Mouse (Mus musculus) neural tube, embryonic 15.5 days (tissue): ENCODE measurements around the gene Ccdc102a. TPM values are rescaled to one million over a fixed set of nuclear protein-coding genes. Genes with fewer than 3 reads are reported as not detected.
"Not testable (repeated sequence)": the region's sequence is repeated elsewhere in the genome, so short reads cannot be mapped to it uniquely, and the experiment has no call there.

Experiments
- ATAC-seq: fragments of 200-750 bp; cut with Nextera tagmentation; 2 replicates; pipeline ENCODE4 v1.8.0; 2017; ENCODE audit warnings: mild to moderate bottlenecking, moderate TSS enrichment, moderate library complexity; ENCODE audit not compliant: low FRiP score
- H3K27ac ChIP-seq: fragments of 300-500 bp; sonication (generic); replicated peaks from 2 replicates; pipeline ENCODE4 v1.5.1; 2015; ENCODE audit warnings: mild to moderate bottlenecking, inconsistent platforms
- H3K27me3 ChIP-seq: fragments of 300-500 bp; sonication (generic); replicated peaks from 2 replicates; pipeline ENCODE4 v1.6.1; 2015; ENCODE audit warnings: inconsistent platforms
- H3K36me3 ChIP-seq: fragments of 300-500 bp; sonication (generic); 2 replicates; pipeline ENCODE4 v1.6.1; 2015; ENCODE audit warnings: inconsistent platforms
- H3K4me1 ChIP-seq: fragments of 300-500 bp; sonication (generic); 2 replicates; pipeline ENCODE4 v1.6.1; 2015; ENCODE audit warnings: inconsistent platforms
- H3K4me2 ChIP-seq: fragments of 300-500 bp; sonication (generic); 2 replicates; pipeline ENCODE4 v1.6.1; 2015; ENCODE audit warnings: inconsistent platforms, mild to moderate bottlenecking, moderate library complexity
- H3K4me3 ChIP-seq: fragments of 300-500 bp; sonication (generic); replicated peaks from 2 replicates; pipeline ENCODE4 v1.5.1; 2015; ENCODE audit warnings: mild to moderate bottlenecking, inconsistent platforms
- H3K9ac ChIP-seq: fragments of 300-500 bp; sonication (generic); replicated peaks from 2 replicates; pipeline ENCODE4 v1.6.1; 2015; ENCODE audit warnings: mild to moderate bottlenecking, inconsistent platforms
- H3K9me3 ChIP-seq: fragments of 300-500 bp; sonication (generic); replicated peaks from 2 replicates; pipeline ENCODE4 v1.6.1; 2016; ENCODE audit warnings: inconsistent platforms
- WGBS: fragments of 180-500 bp; shearing (Covaris S2); methylation state at CpG from one replicate; pipeline ENCODE4 v1.1.7; 2015; ENCODE audit warnings: mixed read lengths; 5-methylcytosine and 5-hydroxymethylcytosine counted together
- polyA plus RNA-seq: library from polyadenylated mRNA; unstranded; fragments of >200 nt; fragmentation: Nextera tagmentation; extraction: Ambion mirVana; gene quantifications from 2 replicates; pipeline ENCODE4 v1.2.1, GENCODE M21; 2015

Ccdc102a gene
- polyA plus RNA-seq, 1 experiment from 2014 or later: 6.2 TPM

GRCm38 (mm10) chr8:94861352-94861910 is 56.5 kb downstream of the Ccdc102a start:
- Histone ChIP-seq H3K4me3 (no peak overlapping the region), H3K9me3 (no peaks in the 10 kb centered on the region), H3K9ac (no peak overlapping the region), H3K4me1 (peaks cover 18% of the 10 kb centered on the region), H3K27ac (no peak overlapping the region), H3K4me2 (no peak overlapping the region), H3K36me3 (peaks cover 57% of the 10 kb centered on the region), H3K27me3 (no peaks in the 10 kb centered on the region)
- 79% methylated on average over 8 of the region's 8 CpGs for WGBS
- no peak for ATAC-seq

- under 1% methylated on average over 68 of the region's 68 CpGs for WGBS
These were observed 60.3 kb downstream of the Ccdc102a start, which contains the start of gene Polr2c for GRCm38 (mm10) chr8:94857346-94858173. Polr2c (plus strand) TSS chr8:94857450.

GRCm38 (mm10) chr8:94857011-94857345 is 60.9 kb downstream of the Ccdc102a start:
- 33% methylated on average over 5 of the region's 5 CpGs for WGBS
- Histone ChIP-seq H3K36me3 (peaks cover 41% of the 10 kb centered on the region), H3K27me3 (no peaks in the 10 kb centered on the region), H3K27ac (no peak overlapping the region; the same call in 1 of the 2 replicates), H3K4me2 (peak overlapping the region; percentile 31; the same call in 1 of the 2 replicates), H3K9me3 (no peaks in the 10 kb centered on the region), H3K4me3 (peak overlapping the region; percentile 92), H3K4me1 (peaks cover 18% of the 10 kb centered on the region), H3K9ac (no peak overlapping the region)
- ATAC-seq: peak; percentile 18; the same call in 1 of the 2 replicates

More at GRCm38 (mm10) chr8:94857346-94858173, 60.3 kb downstream of the Ccdc102a start, which contains the start of gene Polr2c:
- ATAC-seq: peak; percentile 80
- Histone ChIP-seq H3K4me2 (peak within 1 kb of the TSS; percentile 71), H3K4me3 (peak within 1 kb of the TSS; percentile 92), H3K27ac (peak within 1 kb of the TSS; percentile 84), H3K36me3 (peaks cover 40% of the 10 kb centered on the region), H3K4me1 (peaks cover 18% of the 10 kb centered on the region), H3K9ac (peak within 1 kb of the TSS; percentile 98), H3K27me3 (no peaks in the 10 kb centered on the region), H3K9me3 (no peaks in the 10 kb centered on the region)

- H3K4me3 ChIP-seq, H3K9ac ChIP-seq, ATAC-seq, H3K27me3 ChIP-seq, H3K9me3 ChIP-seq, H3K27ac ChIP-seq, H3K4me2 ChIP-seq: not testable (repeated sequence)
- Histone ChIP-seq H3K4me1 (peaks cover 18% of the 10 kb centered on the region), H3K36me3 (peaks cover 46% of the 10 kb centered on the region)
- 90% methylated on average over 11 of the region's 11 CpGs for WGBS
These were observed 63.1 kb downstream of the Ccdc102a start for GRCm38 (mm10) chr8:94854761-94855160.

Other genes with a start within 250 kb of the Ccdc102a start
- gene Pllp, start 221.8 kb downstream of the Ccdc102a start, polyA plus RNA-seq: 3.9 and 8.6 TPM in 2 replicates
- gene Ccl22, start 172.5 kb downstream of the Ccdc102a start, polyA plus RNA-seq: 0.10 TPM in 1 of 2 replicates, not detected in the other
- 56.7 and 57.0 TPM in 2 replicates for gene Cx3cl1, start 146.1 kb downstream of the Ccdc102a start, polyA plus RNA-seq
- 0.92 and 1.1 TPM in 2 replicates for gene Ccl17, start 107.6 kb downstream of the Ccdc102a start, polyA plus RNA-seq
- 61.4 and 66.6 TPM in 2 replicates for gene Coq9, start 79.8 kb downstream of the Ccdc102a start, polyA plus RNA-seq
- 177 and 195 TPM in 2 replicates for gene Ciapin1, start 79.7 kb downstream of the Ccdc102a start, polyA plus RNA-seq
- 117 and 122 TPM in 2 replicates for gene Polr2c, start 60.6 kb downstream of the Ccdc102a start, polyA plus RNA-seq
- gene Dok4, start 41.8 kb downstream of the Ccdc102a start, polyA plus RNA-seq: 100 and 116 TPM in 2 replicates
- gene Adgrg5, start 5.6 kb upstream of the Ccdc102a start, polyA plus RNA-seq: 0.28 and 1.3 TPM in 2 replicates
- gene Adgrg1, start 56.7 kb upstream of the Ccdc102a start, polyA plus RNA-seq: 80.9 and 96.9 TPM in 2 replicates
- 0.95 and 4.7 TPM in 2 replicates for gene Adgrg3, start 99.6 kb upstream of the Ccdc102a start, polyA plus RNA-seq
- gene Drc7, start 137.0 kb upstream of the Ccdc102a start, polyA plus RNA-seq: 1.2 and 1.8 TPM in 2 replicates
- 41.5 and 43.3 TPM in 2 replicates for gene Katnb1, start 163.1 kb upstream of the Ccdc102a start, polyA plus RNA-seq